Mouse (Mus musculus): ENCODE measurements at regions not wholly inside any gene's neighbourhood (a gene's known extent, or its start where the extent isn't known, plus 50 kb on each side); places are given as distances from the start of the nearest gene placed in this dataset.

- DNase-seq: no peak
Observed at GRCm38 (mm10) chr4:50291397-50291945, 445.9 kb upstream of the Grin3a start.

- no peak for DNase-seq
Observed at GRCm38 (mm10) chr4:50286602-50287001, 441.1 kb upstream of the Grin3a start.

DNA sequence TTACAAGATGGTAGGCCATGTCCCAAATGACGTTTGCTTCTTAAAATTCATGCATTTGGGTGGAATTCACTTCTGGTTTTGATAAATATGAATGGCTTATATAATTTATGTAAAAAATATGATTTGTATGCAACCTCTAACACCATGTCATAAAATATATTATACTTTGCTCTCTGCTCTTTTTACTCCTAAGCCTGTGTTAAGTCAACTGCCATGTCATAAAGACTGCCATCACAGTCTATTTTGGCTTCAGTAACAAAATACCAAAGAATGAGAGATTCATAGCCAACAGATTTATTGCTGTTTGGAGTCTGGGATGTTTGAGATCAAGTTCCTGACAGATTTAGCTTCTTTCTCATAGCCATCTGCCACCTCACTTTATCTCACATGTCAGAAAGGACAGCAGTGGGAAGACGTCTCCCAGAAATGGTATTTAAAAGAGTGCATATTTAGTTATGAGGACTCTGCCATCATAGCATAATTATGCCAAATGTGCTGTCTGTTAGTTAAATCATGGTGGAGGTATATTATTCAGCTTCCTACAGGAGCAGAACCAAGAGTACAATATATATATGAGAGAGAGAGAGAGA, 413.6 kb upstream of the Grin3a start:
- no peak for DNase-seq

DNA sequence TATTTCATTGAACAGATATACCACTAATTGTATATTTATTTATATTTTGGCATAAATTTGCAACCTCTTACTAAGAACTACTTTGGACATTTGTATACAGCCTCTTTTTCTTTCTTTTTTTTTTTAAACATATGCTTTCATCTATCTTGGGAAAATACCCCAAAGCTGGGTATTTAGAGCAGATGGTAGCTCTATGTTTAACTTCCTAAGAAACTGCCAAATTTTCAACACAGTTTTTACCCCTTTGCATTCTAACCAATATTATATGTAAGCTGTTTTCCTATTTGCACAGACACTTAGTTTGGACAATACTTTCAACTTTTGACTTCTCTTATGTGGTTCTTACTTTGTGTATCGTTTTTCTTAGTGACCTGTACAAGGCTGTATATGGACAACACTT, 396.5 kb upstream of the Grin3a start:
- no peak for DNase-seq

- no peak for DNase-seq
Observed at GRCm38 (mm10) chr4:50240951-50241350, 395.4 kb upstream of the Grin3a start.

- no peak for DNase-seq
Observed at GRCm38 (mm10) chr4:50239386-50239785, 393.8 kb upstream of the Grin3a start.

GRCm38 (mm10) chr4:50235476-50235875, 389.9 kb upstream of the Grin3a start:
- no peak for DNase-seq

GRCm38 (mm10) chr4:50203348-50203747, 357.8 kb upstream of the Grin3a start:
- no peak for DNase-seq

DNA sequence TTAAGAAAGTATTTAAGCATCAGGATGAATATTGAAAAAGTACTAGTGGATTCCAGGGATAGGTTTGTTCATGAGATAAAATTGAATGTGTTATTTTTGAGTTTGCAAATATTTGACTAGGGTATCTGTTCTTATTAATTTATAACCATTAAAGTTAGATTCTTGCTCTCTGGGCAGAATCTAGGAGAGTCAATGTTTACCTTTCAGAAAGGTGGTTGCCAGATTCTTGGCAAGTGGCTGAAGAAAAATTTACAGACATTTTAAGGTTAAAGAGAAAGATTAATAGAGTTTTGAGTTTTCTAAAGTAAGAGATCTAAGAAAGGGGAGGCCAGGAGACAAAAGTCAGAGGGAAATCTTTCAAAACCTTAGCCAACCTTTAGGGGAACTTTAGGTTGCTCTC, 331.7 kb upstream of the Grin3a start:
- DNase-seq: no peak

GRCm38 (mm10) chr4:50176656-50177055, 331.1 kb upstream of the Grin3a start:
- no peak for DNase-seq

DNA sequence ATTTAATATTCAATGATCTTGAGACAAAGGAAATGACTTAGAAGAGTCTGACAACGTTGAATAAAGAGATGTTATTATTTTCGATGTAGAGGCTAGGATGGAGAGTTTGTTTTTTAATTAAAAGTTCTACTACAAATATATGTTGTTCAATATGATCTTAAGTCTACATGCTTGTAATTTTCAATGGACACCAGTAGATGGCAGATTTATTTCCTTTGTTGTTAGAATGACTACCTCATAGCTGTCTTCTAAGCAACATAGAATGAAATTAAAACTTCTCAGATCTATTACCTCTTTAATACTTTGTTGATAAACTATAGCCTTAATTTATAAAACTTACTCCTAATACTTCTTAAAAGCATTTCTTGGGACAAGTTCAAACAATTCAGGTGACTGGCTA, 315.3 kb upstream of the Grin3a start:
- DNase-seq: no peak

- DNase-seq: no peak
Observed at GRCm38 (mm10) chr4:50145926-50146325, 300.4 kb upstream of the Grin3a start.

DNA sequence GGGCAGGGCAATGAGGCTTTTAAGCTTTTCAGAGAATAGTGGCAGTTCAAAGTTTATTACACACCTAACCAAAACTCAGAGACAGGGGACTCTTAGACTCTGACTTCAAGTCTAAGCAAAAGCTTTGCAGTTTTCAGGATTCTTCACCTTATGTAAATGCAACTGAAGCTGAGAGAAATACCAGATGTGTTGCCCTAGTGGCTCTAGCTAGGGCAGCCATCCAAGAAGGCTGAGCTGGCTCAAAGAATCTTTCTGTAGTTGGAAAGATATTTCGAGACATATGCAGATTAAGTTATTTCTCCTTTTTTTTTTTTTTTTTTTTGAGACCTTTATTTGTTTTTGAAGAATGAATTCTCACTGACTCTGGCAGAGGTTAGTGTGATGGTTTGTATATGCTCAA, 284.7 kb upstream of the Grin3a start:
- no peak for DNase-seq

GRCm38 (mm10) chr4:50106557-50106956, 261.0 kb upstream of the Grin3a start:
- DNase-seq: no peak

DNA sequence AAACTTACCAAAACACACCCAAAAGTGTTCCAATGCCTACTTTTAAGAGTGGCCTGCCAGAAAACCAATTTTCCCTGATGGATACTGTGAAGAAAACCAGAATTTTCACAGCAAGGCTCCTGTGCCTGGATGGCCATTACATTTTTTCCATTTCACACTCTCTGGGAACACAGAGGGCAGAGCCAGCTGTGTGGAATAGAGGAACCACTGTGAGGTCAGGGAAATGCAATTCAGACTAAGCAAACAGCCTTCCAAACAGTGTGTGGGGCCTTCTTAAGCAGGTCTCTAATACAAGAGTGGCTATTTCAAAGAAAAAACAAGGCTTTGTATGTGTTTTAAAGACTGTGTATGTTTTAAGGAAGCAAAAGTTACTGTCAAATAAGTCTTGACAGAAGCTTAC, 242.3 kb upstream of the Grin3a start:
- no peak for DNase-seq

DNA sequence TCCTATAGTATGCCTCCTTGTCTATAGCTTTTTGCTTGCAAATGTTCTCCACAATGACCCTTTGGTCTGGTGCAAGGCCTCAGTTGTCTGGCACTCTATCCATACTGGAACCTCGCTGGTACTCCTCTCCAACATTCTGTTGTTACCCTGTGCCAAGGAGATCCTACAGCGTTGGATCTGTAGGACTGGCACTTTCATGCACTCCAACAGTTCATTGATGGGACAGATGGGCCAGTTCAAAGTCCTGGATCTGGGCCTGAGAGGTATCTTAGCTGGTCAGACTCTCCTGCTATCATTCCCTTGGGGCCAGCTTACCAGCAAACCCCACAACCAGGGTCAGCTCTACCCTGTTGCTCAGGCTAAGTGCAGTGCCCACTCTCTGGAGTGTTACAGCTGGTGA, 241.1 kb upstream of the Grin3a start:
- DNase-seq: no peak

- DNase-seq: no peak
Observed at GRCm38 (mm10) chr4:50055519-50055918, 210.0 kb upstream of the Grin3a start.

DNA sequence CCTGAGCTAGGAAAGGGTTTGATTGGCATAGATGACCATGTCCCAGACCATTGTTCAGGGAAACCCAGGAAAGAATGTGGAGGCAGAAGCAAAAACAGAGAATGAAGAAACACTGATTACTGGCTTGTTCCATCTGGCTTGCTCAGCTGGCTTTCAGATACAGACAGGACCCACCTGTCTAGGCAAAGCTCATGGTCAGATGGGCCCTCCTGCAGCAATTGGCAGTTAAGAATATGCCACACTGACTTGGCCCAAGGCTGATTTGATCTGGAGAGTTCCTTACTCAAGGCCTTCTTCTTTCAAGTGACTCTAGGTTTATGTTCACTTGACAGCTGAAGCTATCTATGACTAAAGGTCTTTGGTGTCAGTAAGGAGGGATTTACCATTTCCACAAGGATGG, 195.9 kb upstream of the Grin3a start:
- DNase-seq: no peak

DNA sequence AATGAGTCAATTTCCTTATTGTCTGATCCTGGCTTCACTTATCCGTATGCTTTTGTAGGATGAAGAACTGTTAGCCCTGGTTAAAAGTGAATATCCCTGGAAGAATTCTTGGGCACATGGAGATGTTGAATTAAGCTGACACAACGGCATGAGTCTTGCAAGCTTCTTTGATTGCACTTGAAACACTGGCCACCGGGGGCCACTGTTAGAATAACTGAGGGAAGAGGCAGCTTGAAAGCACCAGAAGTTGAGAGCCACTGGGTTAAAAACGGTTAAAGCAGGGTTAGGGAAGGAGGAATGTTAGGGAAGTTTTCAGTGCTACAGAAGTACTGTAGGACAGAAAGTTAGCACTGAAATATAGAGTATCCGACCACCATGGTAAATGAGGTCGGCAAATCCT, 190.5 kb upstream of the Grin3a start:
- peak; percentile 5 for DNase-seq

GRCm38 (mm10) chr4:50025356-50025755, 179.8 kb upstream of the Grin3a start:
- DNase-seq: no peak

Data from liver (tissue).